Mouse (Mus musculus): Measurements from ENCODE around the gene AW011738.

DNA sequence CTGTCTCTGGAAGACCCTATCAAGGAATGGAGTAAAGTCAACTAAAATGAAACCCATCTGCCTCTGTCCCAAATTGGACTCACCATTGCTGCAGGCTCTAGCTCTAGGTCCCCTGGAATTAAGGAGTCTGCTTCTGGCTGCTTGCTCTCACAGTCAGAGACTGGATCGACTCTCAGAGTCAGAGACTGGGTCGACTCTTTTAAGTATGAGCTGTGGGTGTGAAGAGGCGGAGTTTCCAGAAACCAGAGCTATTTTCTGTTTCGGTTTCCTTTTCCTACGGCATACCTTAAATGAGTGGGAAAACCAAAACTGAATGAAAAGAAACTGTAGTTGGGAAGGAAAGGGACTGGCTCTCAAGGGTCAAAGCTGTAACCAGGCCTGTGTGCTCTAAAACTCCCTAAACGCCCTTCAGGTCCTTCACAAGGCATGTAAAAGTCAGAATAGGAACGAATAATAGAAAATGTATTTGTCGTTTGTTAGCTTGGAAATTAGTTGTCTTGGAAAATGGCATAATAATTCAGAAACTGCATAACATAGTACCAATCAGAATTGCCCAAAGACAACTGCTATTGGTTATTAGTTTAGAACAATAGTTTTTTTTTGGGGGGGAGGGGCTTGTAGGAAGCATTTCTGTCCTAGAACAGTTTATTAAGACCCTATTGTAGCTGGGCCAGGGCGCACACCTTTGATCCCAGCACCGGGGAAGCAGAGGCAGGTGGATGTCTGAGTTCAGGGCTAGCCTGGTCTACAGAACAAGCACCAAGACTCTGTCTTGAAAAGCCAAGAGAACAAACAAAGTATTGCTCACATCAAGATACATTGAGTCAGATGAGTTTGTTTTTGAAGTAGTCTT, 2.3 kb upstream of the AW011738 start, which contains the start of gene Isg15:
- no peak for TF ChIP-seq GATA1 (IDR thresholded peaks at IDR 0.05; ENCODE audit: low read length)
- no peak for TF ChIP-seq TAL1 (IDR thresholded peaks at IDR 0.05; ENCODE audit: low read length)
